Mouse (Mus musculus) CH12.LX (cell line): Measurements from ENCODE around the gene Otop3. TPM values are rescaled to one million over a fixed set of nuclear protein-coding genes. Genes with fewer than 3 reads are reported as not detected.
A peak's percentile ranks its signal among the peaks of the same experiment; 100 is the strongest.

ENCODE experiments used
- DNase-seq: peaks from one replicate; pipeline ENCODE4 v3.0.0-alpha.2; 2013; ENCODE audit errors: extremely low read depth
- H3K27ac ChIP-seq: 2 replicates; pipeline ENCODE4 v1.5.1; 2012; ENCODE audit warnings: low read depth, mild to moderate bottlenecking, control low read depth, moderate library complexity; ENCODE audit not compliant: insufficient read depth
- H3K27me3 ChIP-seq: replicated peaks from 2 replicates; pipeline ENCODE3; 2012; ENCODE audit warnings: inconsistent platforms
- H3K36me3 ChIP-seq, 2 experiments: replicated peaks in 1 of 2; 2 replicates each; pipeline versions ENCODE3 to v1.6.1; 2012; ENCODE audit warnings: inconsistent platforms in 1 of 2, low read length in 1 of 2, mild to moderate bottlenecking in 1 of 2, mixed read lengths in 1 of 2, moderate library complexity in 1 of 2; ENCODE audit not compliant: control insufficient read depth in 1 of 2, insufficient read depth in 1 of 2
- H3K4me1 ChIP-seq, 2 experiments: 2 replicates each; pipeline ENCODE4 v1.6.1; 2012; ENCODE audit warnings: inconsistent platforms in 1 of 2, moderate library complexity in 1 of 2; ENCODE audit not compliant: insufficient read depth in 2 of 2, control insufficient read depth in 1 of 2
- H3K4me2 ChIP-seq: 2 replicates; pipeline ENCODE4 v1.6.1; 2012; ENCODE audit warnings: low read depth, mild to moderate bottlenecking, control low read depth; ENCODE audit not compliant: poor library complexity, insufficient read depth, severe bottlenecking
- H3K4me3 ChIP-seq, 3 experiments: fragments of 150-350 bp in 1 of 3; sonication (generic) in 1 of 3; replicated peaks in 1 of 3; 2 replicates each; pipeline versions ENCODE3 to v1.5.1; 2011 to 2012; ENCODE audit warnings: low read depth in 2 of 3, low read length in 2 of 3, mild to moderate bottlenecking in 2 of 3, moderate library complexity in 2 of 3, control low read depth in 1 of 3, improper control_type of control experiment in 1 of 3, inconsistent platforms in 1 of 3, mixed read lengths in 1 of 3; ENCODE audit not compliant: poor library complexity in 1 of 3
- H3K79me2 ChIP-seq: replicated peaks from 2 replicates; pipeline ENCODE4 v1.6.1; 2012; ENCODE audit warnings: mild to moderate bottlenecking, moderate library complexity; ENCODE audit not compliant: control insufficient read depth, poor library complexity, insufficient read depth, severe bottlenecking; ENCODE audit errors: extremely low read depth
- H3K9ac ChIP-seq: 2 replicates; pipeline ENCODE4 v1.6.1; 2012; ENCODE audit warnings: low read depth, mild to moderate bottlenecking, control low read depth, moderate library complexity; ENCODE audit not compliant: insufficient read depth
- H3K9me3 ChIP-seq: replicated peaks from 2 replicates; pipeline ENCODE3; 2012; ENCODE audit warnings: low read length, inconsistent platforms, mixed read lengths
- CTCF ChIP-seq, 2 experiments: IDR thresholded peaks in 1 of 2; conservative IDR thresholded peaks in 1 of 2; 2 replicates each; pipeline ENCODE4 v1.5.1; 2011 to 2012; ENCODE audit warnings: low read depth in 2 of 2, low read length in 2 of 2, improper control_type of control experiment in 1 of 2, inconsistent platforms in 1 of 2, mild to moderate bottlenecking in 1 of 2, moderate library complexity in 1 of 2
- E2F4 ChIP-seq: IDR thresholded peaks from 2 replicates; pipeline ENCODE4 v1.6.1; 2011; ENCODE audit warnings: low read depth, low read length, improper control_type of control experiment; ENCODE audit not compliant: insufficient replicate concordance
- EP300 ChIP-seq: IDR thresholded peaks from 2 replicates; pipeline ENCODE4 v1.6.1; 2011; ENCODE audit warnings: low read length, improper control_type of control experiment
- ETS1 ChIP-seq: conservative IDR thresholded peaks from 2 replicates; pipeline ENCODE4 v1.6.1; 2012; ENCODE audit warnings: low read depth, mild to moderate bottlenecking, inconsistent platforms, low read length, improper control_type of control experiment, moderate library complexity
- HCFC1 ChIP-seq: IDR thresholded peaks from 2 replicates; pipeline ENCODE4 v1.6.1; 2012; ENCODE audit warnings: low read depth, mild to moderate bottlenecking, inconsistent platforms, low read length, improper control_type of control experiment
- JUN ChIP-seq: IDR thresholded peaks from 2 replicates; pipeline ENCODE4 v1.6.1; 2011; ENCODE audit warnings: low read depth, mild to moderate bottlenecking, low read length, improper control_type of control experiment, moderate library complexity; ENCODE audit not compliant: insufficient read depth
- JUND ChIP-seq: conservative IDR thresholded peaks from 2 replicates; pipeline ENCODE4 v1.6.1; 2011; ENCODE audit warnings: low read depth, low read length, improper control_type of control experiment
- KAT2A ChIP-seq: IDR thresholded peaks from 2 replicates; pipeline ENCODE4 v1.6.1; 2012; ENCODE audit warnings: low read length, improper control_type of control experiment, inconsistent platforms; ENCODE audit not compliant: insufficient replicate concordance
- MAFK ChIP-seq: IDR thresholded peaks from 2 replicates; pipeline ENCODE4 v1.6.1; 2011; ENCODE audit warnings: low read length, improper control_type of control experiment; ENCODE audit not compliant: insufficient replicate concordance
- MAX ChIP-seq: IDR thresholded peaks from 2 replicates; pipeline ENCODE4 v1.6.1; 2011; ENCODE audit warnings: low read length, improper control_type of control experiment
- MEF2A ChIP-seq: IDR thresholded peaks from 2 replicates; pipeline ENCODE4 v1.6.1; 2014; ENCODE audit warnings: low read depth, mild to moderate bottlenecking, inconsistent platforms, low read length, improper control_type of control experiment, borderline replicate concordance
- MXI1 ChIP-seq: IDR thresholded peaks from 2 replicates; pipeline ENCODE4 v1.6.1; 2011; ENCODE audit warnings: mild to moderate bottlenecking, low read depth, low read length, improper control_type of control experiment
- MYC ChIP-seq: IDR thresholded peaks from 2 replicates; pipeline ENCODE4 v1.6.1; 2011; ENCODE audit warnings: low read depth, mild to moderate bottlenecking, improper control_type of control experiment, low read length
- NELFE ChIP-seq: IDR thresholded peaks from 2 replicates; pipeline ENCODE4 v1.6.1; 2011; ENCODE audit warnings: low read depth, low read length, improper control_type of control experiment
- POLR2A ChIP-seq: IDR thresholded peaks from 2 replicates; pipeline ENCODE4 v1.6.1; 2011; ENCODE audit warnings: low read depth, mild to moderate bottlenecking, improper control_type of control experiment, low read length
- RAD21 ChIP-seq: IDR thresholded peaks from 2 replicates; pipeline ENCODE4 v1.6.1; 2011; ENCODE audit warnings: low read depth, mild to moderate bottlenecking, low read length, improper control_type of control experiment, moderate library complexity
- SIN3A ChIP-seq: IDR thresholded peaks from 2 replicates; pipeline ENCODE4 v1.6.1; 2012; ENCODE audit warnings: low read length, improper control_type of control experiment, inconsistent platforms
- SMC3 ChIP-seq: IDR thresholded peaks from 2 replicates; pipeline ENCODE4 v1.6.1; 2011; ENCODE audit warnings: low read depth, low read length, improper control_type of control experiment
- TBP ChIP-seq: conservative IDR thresholded peaks from 2 replicates; pipeline ENCODE4 v1.6.1; 2011; ENCODE audit warnings: low read depth, low read length, improper control_type of control experiment
- USF1 ChIP-seq: IDR thresholded peaks from 2 replicates; pipeline ENCODE4 v1.6.1; 2014; ENCODE audit warnings: low read depth, mild to moderate bottlenecking, inconsistent platforms, low read length, improper control_type of control experiment
- ZMIZ1 ChIP-seq: IDR thresholded peaks from 2 replicates; pipeline ENCODE4 v1.6.1; 2012; ENCODE audit warnings: low read depth, mild to moderate bottlenecking, inconsistent platforms, low read length, improper control_type of control experiment
- dilution Hi-C: fragments of 300-500 bp; cut with MboI; formaldehyde crosslinking; loops from 2 replicates; pipeline ENCODE4 v1.14.3; 2020; ENCODE audit warnings: low sequenced_read_pairs; ENCODE audit not compliant: extremely low pct_unique_long_range_greater_than_20kb, extremely low pct_ligation_motif_present
- in situ Hi-C: fragments of 300-500 bp; cut with MboI; formaldehyde crosslinking; loops from 3 replicates; pipeline ENCODE4 v1.14.3; 2019; ENCODE audit warnings: low sequenced_read_pairs, low pct_ligation_motif_present, low pct_unique_long_range_greater_than_20kb, mixed read lengths
- polyA plus RNA-seq: library from polyadenylated mRNA; unstranded; fragments of >175 nt; gene quantifications from 2 replicates; pipeline ENCODE4 v1.2.1, GENCODE M21; 2012; ENCODE audit warnings: low read depth; ENCODE audit not compliant: insufficient read length
- total RNA-seq, 2 experiments: library from RNA; depleted of rRNA; stranded (reverse); fragments of 300-350 nt in 1 of 2; fragments of >200 nt in 1 of 2; gene quantifications; 2 replicates each; pipeline ENCODE4 v1.2.3; 2012 to 2014

Otop3 gene
- total and polyA plus RNA-seq, 3 experiments: not detected

DNA sequence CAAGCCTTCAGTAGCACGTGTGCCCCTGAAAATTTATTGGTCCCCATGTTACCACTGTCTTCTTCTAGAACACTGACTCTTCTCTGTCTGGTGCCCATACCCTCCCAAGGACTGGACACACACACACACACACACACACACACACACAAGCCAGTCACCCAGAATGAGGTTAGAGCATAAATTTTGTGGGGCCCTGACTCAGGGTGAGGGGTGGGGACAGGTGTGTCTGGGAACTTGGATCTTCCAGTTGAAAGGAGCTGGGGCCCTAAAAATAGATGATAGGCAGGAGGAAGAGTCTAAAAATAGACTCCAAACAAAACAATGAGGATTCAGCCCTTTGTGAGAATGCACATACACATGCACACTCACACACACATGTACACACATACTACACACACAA is 25.8 kb upstream of the Otop3 start:
- H3K4me2 ChIP-seq: no peak overlapping the region
- peaks cover 0 to 10% of the 10 kb centered on the region in 2 experiments; a peak in 2 of 4 replicates for H3K4me1 ChIP-seq
- H3K9me3 ChIP-seq: no peaks in the 10 kb centered on the region
- TF ChIP-seq ZMIZ1 (no peak), RAD21 (no peak), SIN3A (no peak), JUND (no peak), EP300 (no peak), ETS1 (no peak), USF1 (no peak), MXI1 (no peak), NELFE (no peak), POLR2A (no peak)
- peaks cover 89% of the 10 kb centered on the region for H3K27me3 ChIP-seq
- H3K79me2 ChIP-seq: no peaks in the 10 kb centered on the region
- in situ Hi-C loops: no loop called here
- no peak overlapping the region for H3K4me3 ChIP-seq
- no peak overlapping the region for H3K27ac ChIP-seq
- H3K36me3 ChIP-seq: no peaks in the 10 kb centered on the region
- DNase-seq: no peak
- dilution Hi-C loops: no loop called here
- H3K9ac ChIP-seq: no peak overlapping the region

DNA sequence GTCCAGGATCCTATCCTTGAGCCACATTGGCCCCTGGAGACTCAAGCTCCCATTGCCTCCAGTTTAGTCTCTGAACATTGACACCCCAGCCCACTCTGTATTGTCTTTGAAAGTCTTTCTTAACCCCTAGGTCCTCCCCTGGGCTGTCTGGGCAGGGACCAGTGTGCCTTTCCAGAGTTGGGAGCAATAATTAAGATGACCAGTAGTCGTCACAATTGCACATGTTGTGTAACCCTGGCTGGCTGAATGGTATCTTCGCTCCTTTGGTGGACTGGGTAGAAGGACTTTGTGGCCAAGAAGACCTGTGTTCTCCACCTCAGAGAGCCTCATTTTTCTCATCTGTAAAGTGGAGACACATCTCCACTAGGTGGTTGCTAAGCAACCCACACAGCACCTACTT is 20.3 kb upstream of the Otop3 start:
- Histone ChIP-seq H3K9ac (no peak overlapping the region), H3K27ac (no peak overlapping the region), H3K36me3 (no peaks in the 10 kb centered on the region), H3K27me3 (peaks cover 93% of the 10 kb centered on the region), H3K4me3 (no peak overlapping the region), H3K9me3 (peaks cover 5% of the 10 kb centered on the region), H3K4me2 (no peak overlapping the region), H3K79me2 (no peaks in the 10 kb centered on the region), H3K4me1 (no peaks in the 10 kb centered on the region; a peak in 1 of 4 replicates)
- in situ Hi-C loops (no loop called here), dilution Hi-C loops (no loop called here)
- peak; percentile 29 for DNase-seq
- peak; percentile 64 for TF ChIP-seq RAD21
- no peak for TF ChIP-seq ETS1
- no peak for TF ChIP-seq E2F4
- TF ChIP-seq SMC3: peak; percentile 32
- TF ChIP-seq CTCF (conservative IDR thresholded peaks at IDR 0.05 in 1 of 2, IDR thresholded peaks at IDR 0.05 in 1 of 2; ENCODE audit: low read depth in 2 of 2, low read length in 2 of 2): peak in 1 of 2 experiments; percentile 67; a peak in 2 of 4 replicates
- TF ChIP-seq, all 38 proteins: peak for 3

DNA sequence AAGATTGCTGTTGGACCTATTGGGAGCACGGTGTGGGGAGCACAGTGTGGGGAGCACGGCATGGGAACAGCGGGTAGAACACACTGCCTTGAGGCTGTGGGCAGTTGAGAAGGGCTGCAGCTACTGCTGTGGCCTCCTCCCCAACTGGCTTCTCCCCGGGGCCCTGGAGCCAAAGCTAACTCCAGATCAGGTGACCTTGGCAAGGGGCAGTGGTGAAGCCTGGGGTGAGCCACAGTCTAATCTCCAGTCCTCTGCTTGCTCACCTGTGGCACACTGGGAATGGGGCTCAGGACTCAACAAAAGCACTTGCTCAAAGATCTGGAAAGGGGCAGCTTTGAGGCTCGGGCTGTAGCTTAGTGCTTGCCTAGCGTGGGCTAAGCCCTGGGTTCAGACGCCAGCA is 17.3 kb upstream of the Otop3 start:
- H3K27ac ChIP-seq: no peak overlapping the region
- H3K9ac ChIP-seq: no peak overlapping the region
- H3K4me2 ChIP-seq: no peak overlapping the region
- dilution Hi-C loops: no loop called here
- H3K4me1 ChIP-seq: peaks cover 8 to 10% of the 10 kb centered on the region in 2 experiments; a peak in 3 of 4 replicates
- H3K36me3 ChIP-seq: no peaks in the 10 kb centered on the region
- H3K79me2 ChIP-seq: no peaks in the 10 kb centered on the region
- in situ Hi-C loops: no loop called here
- H3K27me3 ChIP-seq: peaks cover 90% of the 10 kb centered on the region
- H3K9me3 ChIP-seq: peaks cover 5% of the 10 kb centered on the region
- H3K4me3 ChIP-seq: no peak overlapping the region
- TF ChIP-seq JUN: no peak
- TF ChIP-seq JUND: no peak
- TF ChIP-seq MYC: no peak
- no peak for TF ChIP-seq NELFE
- no peak for TF ChIP-seq TBP
- TF ChIP-seq SMC3: no peak
- no peak for TF ChIP-seq MAX
- no peak for TF ChIP-seq SIN3A
- no peak for TF ChIP-seq HCFC1
- no peak for TF ChIP-seq MEF2A
- no peak for TF ChIP-seq POLR2A
- no peak for TF ChIP-seq MAFK
- no peak for TF ChIP-seq KAT2A
- no peak for DNase-seq
